Mouse (Mus musculus): ENCODE results near the gene Kcnj6. TPM values are rescaled to one million over a fixed set of nuclear protein-coding genes. Genes with fewer than 3 reads are reported as not detected.
A peak's percentile ranks its signal among the peaks of the same experiment; 100 is the strongest.

The Kcnj6 gene
- total RNA-seq, 4 experiments from 2014 or later = not detected

- no peak for DNase-seq (ENCODE audit: low spot score)
Observed at GRCm38 (mm10) chr16:94782110-94782946, 215.2 kb downstream of the Kcnj6 start.

DNA sequence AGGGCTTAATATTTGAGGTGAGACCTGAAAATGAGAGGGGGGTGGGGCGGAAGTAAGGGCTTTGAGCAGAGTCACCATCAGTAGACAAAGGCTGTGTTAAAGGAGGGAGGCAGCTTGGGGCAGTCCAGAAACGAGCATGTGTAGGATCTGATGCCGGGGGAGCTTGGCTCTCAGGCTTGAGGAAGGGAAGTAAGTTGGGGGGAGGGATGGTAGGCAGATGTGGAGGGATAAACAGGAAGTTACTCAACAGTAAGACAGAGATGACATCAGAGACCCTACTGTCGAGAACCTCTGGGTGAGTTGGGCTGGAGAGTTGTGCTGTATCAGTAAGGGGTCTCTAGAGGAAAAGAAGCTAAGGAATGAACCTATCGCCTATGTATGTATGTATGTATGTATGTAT, 223.6 kb downstream of the Kcnj6 start:
- DNase-seq (ENCODE audit: low spot score) = no peak

DNA sequence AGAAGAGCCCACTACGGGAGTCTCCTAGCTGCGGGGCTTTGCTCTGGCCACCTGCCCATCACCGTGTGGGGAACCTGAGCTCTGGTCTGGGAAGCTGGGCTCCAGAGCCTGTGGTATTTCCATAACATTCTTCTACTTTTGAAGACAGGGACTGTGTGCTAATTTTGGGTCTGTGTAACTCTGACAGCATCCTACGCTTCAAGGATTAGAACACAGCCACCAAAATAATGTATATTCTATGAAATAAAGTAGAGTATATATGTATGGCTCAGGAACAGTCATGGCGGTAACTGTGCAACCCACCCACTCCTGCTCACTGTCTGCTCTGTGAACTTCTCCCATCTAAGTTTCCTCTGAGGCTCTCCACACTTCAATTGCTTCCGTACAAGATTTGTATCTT, 229.9 kb downstream of the Kcnj6 start:
- DNase-seq (ENCODE audit: low spot score) = no peak

GRCm38 (mm10) chr16:94765129-94765528, 232.4 kb downstream of the Kcnj6 start:
- peak; percentile 35 for DNase-seq (ENCODE audit: low spot score)

DNA sequence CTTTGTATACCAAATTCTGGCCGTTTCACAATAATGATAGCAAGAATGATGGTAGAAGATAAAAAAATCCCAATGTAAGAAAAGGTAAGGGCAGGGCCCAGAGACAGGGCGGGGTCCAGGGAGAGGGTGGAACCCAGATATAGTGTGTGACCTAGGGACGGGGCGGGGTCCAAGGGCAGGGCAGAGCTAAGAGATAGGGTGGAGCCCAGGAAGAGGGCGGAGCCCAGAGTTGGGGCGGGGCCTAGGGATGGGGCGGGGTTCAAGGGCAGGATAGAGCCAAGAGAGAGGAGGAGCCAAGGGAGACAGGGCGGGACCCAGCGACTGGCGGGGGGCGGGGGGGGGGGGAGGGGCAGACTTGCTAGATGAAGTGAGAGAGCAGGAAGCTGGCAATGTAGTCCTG, 236.8 kb downstream of the Kcnj6 start:
- no peak for DNase-seq (ENCODE audit: low spot score)

DNA sequence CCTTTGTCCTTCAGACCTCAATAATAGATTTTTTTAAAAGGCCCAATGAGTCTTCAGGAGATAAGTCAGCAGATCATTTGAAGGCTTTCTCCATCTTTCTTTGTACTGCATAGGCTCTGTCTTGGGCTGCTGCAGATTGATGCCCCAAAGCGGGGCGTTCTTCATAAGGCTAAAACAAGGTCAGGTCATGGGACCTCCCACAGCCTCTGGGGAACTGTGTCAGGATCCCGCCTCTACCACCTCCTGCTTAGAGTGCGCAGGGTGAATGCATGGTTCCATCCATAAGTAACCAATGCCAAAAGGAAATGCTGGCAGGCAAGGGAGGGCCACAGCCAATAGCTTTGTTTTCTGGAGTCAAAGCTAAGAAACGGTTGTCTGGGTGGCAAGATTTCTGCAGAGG, 237.7 kb downstream of the Kcnj6 start:
- DNase-seq (ENCODE audit: low spot score) = no peak

DNA sequence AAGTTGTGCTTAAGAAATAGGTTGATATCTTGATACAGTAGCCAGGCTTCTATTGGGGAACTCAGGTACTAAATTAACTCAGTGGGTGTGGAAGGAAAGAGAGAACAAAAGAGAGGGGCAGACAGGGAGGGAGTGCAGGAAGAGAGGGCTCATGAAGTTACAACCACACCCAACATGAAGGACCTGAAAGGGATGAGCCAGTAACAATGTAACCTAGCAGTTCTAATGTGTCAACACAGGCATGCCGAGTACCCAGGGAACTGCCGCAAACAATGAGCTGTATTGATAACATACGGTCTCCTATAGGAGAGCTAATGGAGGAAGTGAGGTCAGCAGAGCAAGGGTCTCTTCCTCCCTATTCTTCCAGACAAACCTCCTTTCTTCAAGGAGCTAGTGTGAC, 238.9 kb downstream of the Kcnj6 start:
- no peak for DNase-seq (ENCODE audit: low spot score)

DNA sequence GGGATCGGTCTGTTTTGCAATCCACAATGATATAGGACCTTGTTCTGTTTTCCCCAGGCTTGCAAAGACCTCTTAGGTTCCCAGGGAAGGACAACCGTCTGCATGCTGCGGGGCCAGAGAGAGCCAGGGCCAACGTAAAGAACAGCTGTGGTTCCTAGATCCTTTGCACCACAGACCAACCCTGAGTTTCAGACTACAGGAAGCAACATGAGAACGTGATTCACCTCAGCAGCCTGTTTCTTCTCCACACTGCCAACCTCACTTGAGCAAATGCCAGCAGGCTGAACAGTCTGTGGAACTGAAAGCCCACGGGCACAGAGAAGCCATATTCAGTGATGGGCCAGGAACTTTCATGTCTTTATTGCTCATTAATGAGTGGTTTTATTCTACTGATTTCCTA, 241.1 kb downstream of the Kcnj6 start:
- no peak for DNase-seq (ENCODE audit: low spot score)

- no peak for DNase-seq (ENCODE audit: low spot score)
Observed at GRCm38 (mm10) chr16:94753453-94753852, 244.0 kb downstream of the Kcnj6 start.

GRCm38 (mm10) chr16:94752781-94753180, 244.7 kb downstream of the Kcnj6 start:
- DNase-seq (ENCODE audit: low spot score) = no peak

- DNase-seq (ENCODE audit: low spot score) = peak; percentile 41
Observed at GRCm38 (mm10) chr16:94745016-94745415, 252.5 kb downstream of the Kcnj6 start.

DNA sequence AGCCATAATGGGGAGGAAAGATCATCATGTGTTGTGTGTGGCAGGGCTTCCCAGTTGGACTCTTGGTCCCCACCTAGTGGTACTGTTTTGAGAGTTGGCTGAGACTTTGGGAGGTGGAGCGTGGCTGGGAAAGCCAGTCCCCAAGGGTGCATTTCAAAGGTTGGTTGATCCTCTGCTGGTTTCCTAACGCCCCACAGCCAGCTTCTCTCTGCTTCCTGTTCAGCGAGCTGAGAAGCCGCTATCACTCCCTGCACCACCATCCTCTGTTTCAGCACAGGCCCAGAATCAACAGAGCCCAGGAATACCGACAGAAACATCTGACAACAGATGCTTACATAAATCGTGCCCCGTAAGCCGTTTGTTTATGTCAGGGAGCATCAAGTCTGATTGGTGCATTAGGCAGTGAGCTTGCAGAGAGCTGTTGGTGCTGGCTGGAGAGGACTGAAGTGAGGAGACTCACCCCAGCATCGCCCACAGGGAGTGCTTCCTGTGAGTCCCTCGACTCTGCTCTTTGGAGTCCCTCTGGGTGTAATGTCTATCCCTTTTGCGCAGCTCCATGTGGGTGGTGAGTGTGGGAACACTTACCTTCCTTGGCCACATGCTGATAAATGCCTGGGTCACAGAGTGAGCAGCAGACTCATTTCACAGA, 253.5 kb downstream of the Kcnj6 start:
- no peak for DNase-seq (ENCODE audit: low spot score)

- DNase-seq (ENCODE audit: low spot score) = no peak
Observed at GRCm38 (mm10) chr16:94737359-94737687, 260.2 kb downstream of the Kcnj6 start.

DNA sequence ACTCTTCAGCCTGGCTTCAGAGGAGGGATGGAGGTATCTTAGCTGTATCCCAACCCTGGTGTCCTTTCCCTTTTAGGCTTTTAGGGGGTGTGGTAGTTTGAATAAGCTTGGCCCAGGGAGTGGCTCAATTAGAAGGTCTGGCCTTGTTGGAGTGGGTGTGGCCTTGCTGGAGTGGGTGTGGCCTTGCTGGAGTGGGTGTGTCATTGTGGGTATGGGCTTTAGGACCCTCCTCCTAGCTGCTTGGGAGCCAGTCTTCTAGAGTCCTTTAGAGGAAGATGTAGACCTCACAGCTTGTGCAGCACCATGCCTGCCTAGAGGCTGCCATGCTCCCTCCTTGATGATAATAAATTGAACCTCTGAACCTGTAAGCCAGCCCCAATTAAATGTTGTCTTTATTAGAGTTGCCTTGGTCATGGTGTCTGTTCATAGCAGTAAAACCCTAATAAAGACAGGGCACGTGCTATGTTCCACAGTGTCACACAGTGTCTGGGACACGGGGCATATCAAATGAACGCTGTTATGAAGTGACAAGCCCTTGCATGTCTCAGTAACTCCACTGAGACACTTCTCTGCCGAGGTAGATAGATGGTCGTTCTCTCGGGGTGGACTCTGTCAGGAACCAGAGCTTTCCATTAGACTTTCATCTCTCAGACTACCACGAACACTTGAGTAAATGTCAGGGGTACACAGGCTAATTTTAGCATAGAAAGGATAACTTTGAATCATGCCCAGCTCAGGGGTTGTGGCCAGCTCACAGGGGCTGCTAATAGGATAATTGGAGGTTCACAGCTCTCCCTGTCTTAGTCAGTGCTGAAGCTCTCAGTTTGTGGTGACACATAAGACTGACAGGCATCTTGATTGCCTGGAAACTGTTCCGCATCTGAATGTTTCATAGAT, 260.8 kb downstream of the Kcnj6 start:
- DNase-seq (ENCODE audit: low spot score) = no peak

GRCm38 (mm10) chr16:94735472-94735871, 262.0 kb downstream of the Kcnj6 start:
- DNase-seq (ENCODE audit: low spot score) = no peak

GRCm38 (mm10) chr16:94731027-94731426, 266.5 kb downstream of the Kcnj6 start:
- no peak for DNase-seq (ENCODE audit: low spot score)

DNA sequence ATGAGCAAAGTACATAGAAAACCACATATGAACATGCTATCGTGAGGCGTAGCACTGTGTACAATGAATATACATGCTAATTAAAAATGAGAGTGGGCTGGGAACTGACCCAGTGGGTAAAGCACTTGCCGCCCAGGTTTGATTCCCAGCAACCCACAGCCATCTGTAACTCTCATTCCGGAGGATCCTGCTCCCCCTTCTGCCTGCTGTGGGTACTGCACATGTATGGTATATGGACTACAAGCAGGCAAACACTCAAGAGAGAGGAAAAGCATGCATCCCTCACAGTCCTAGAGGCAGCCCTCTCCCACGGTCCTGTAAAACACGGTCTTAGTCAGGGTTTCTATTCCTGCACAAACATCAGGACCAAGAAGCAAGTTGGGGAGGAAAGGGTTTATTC, 268.3 kb downstream of the Kcnj6 start:
- no peak for DNase-seq (ENCODE audit: low spot score)

DNA sequence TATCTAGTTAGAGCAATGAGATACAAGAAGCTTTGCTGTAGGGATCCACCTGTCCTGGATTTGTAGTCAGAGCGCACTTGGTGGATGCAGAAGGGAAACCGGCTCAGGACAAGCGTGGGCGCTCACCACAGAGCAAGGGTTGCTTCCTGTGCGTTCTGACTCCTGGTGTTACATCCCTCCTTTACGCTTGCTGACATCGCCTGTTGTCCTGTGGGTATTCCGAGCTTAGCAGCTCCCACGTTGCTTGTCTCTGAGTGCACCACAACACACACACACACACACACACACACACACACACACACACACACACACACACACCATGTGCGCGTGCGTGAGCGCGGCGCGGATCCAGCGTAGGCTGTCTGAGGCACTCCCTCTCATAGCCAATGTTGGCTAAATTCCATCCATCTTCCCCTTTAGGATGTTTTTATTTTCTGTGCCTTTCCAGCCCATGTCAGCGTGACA, 272.7 kb downstream of the Kcnj6 start:
- DNase-seq (ENCODE audit: low spot score) = no peak

- DNase-seq (ENCODE audit: low spot score) = peak; percentile 86
Observed at GRCm38 (mm10) chr16:94724061-94724596, 273.4 kb downstream of the Kcnj6 start.

GRCm38 (mm10) chr16:94722936-94723335, 274.6 kb downstream of the Kcnj6 start:
- DNase-seq (ENCODE audit: low spot score) = no peak

DNA sequence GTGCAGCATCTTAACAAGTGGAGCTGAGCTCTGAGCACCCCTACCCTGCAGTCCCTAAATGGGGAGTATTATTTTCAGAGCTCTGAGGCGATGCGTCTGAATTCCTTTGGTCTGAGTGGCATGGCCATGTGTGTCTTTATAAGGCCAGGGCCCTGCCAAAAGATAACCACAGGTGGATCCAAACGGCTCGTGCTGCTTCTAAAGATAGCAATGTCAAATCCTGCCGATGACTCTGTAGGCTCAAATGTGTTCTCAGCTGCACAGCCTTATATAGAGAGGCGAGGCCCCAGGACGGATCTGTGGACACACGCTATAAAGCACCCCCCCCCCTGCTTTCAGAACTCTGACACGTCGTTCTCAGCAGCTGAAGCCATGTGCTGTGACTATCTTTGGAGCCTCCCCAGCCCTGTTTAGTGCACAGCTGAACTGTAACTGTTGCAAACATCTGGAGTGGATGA, 275.9 kb downstream of the Kcnj6 start:
- peak; percentile 38 for DNase-seq (ENCODE audit: low spot score)

Data from heart, adult 8-10 months (tissue).